Mouse (Mus musculus) right cerebral cortex, adult 18-20 months (tissue): ENCODE measurements around the gene Zdhhc18.

Source experiments
- DNase-seq: peaks from one replicate; pipeline ENCODE4 v3.0.0; 2022; ENCODE audit warnings: mixed read lengths

Zdhhc18 gene

DNA sequence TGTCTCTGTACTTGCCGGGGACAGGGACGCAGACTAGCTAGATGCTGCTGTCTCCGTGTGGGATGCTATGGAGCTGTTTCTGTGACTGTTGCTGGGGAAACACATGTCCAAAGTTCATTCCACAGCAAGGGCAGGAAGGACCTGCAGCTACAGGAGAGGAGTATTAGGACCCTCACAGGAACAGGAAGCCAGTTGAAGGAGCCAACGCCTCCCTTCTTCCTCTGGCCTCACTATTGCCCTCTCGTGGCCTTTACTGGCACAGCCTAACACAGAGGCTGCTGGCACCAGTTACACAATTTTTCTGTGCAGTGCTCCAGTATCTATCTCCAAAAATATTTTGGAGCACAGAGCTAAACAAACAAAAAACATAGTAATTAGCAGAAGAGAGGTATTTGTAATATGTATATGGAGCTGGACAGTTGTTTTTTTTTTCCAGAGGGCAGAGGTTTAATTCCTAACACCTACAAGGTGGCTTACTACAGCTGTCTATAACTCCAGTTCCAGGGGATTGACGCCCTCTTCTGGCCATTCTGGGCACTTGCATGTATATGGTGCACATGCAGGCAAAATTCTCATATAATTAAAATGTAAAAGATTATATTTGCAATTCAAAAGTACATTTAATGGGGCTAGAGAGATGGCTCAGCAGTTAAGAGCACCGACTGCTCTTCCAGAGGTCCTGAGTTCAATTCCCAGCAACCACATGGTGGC lies at the start of gene Zdhhc18:
Zdhhc18 (minus strand) TSS at position 166 of the 711 bp plus-strand sequence.
- peak; percentile 68 for DNase-seq

DNA sequence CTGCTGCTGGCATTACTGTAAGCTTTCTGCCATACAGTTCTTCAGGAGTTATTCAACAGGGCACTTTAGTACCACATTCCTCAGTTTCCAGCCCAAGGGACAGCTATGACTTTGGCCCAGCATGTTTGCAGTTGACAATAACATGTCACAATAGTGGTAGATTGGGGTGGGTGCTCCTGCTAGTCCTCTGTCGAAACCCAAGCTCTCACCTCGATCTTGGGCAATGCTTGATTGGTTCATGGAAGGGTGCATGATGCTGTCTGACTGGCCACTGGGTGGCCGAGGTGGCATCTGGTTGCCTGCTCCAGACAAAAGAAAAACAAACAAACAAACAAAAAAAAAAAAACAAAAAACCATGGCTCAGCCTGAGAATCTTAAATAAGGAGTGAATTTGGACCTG lies 45.4 kb upstream of the Zdhhc18 start:
- DNase-seq, result no peak

DNA sequence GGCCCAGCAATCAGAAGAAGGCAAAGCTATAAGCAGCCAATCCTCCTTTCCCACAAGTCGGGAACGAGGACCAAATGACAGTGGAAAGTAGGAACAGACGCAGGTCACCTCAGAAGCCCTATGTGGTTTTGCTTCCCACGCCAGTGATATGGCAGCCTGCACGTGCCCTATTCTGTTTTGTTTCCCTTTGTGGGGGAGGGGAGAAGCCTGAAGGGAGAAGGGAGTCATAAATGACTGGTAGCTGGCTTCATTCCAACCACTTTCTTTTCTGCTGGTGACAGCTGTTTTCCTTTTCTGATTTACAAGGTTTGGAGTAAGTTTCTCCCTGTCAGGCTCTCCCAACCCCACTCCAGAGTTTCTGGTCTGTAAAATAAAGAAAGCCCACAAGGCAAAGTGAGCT lies 40.3 kb upstream of the Zdhhc18 start:
- DNase-seq, result no peak

DNA sequence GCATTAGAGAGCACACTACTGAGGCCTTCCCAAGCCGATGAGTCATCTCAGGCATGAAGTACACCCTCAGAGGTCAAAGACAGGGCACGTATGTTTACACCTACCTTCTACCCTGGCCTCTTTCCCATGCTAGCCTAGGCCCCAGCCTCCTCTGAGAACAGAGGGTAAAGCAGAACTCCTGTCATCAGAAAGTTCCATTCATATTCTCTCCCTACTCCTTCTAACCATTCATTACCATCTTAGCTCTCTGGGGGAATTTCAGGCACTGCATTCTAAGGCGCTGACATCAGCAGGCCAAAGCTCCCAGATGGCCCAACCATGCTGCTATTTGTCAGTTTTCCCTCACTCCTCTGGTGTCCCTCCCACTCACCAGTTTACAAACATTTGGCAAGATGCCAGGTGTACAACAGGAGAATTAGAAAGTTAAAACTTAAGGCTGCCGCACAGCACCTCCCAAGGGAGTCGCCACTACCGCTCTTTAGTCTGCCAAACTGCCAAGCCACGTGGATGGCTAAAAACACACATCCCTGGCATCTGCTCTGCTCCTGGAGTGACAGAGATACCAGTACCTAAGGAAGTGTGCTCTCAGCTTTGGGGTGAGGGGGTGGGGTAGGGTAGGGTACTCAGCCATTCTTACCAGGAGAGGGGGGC lies 38.6 kb upstream of the Zdhhc18 start:
- peak; percentile 49 for DNase-seq

DNA sequence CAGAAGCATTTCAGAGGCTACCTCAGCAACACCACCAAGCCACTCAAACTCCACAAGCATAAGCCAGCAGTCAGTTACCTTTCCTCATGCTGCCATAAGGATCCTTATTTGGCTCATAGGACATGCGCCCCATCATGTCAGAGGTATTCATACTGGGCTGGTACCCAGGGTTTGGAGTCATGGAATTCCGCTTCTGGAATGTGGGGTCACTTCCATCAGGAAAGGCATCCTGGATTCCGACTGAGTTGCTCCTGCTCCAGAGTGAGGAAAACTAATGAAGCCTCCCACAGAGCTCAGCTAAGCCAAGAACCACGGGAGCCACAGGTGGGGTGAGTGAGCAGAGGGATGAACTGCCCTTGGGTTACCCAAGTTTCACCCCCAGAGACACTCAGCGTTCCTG lies 37.2 kb upstream of the Zdhhc18 start:
- DNase-seq, result no peak

DNA sequence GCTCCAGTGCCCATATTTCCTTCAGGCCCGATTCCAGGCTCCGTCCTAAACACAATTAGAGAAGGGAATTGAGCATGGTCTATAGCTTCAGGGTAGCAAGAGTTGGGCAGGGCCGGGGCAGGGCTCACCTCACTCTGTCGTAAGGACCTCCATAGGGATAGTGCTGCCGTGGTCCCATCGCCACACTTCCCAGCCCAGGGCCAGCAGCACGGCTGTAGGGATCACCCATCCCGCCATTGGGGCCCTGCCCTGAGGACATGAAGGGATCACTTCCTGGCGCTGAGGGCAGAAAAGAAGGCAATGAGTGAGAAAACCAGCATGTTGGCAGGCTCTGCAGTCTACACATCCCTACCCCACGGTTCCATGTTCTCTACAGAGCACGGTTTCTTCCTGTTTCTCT lies 36.6 kb upstream of the Zdhhc18 start:
- no peak for DNase-seq

DNA sequence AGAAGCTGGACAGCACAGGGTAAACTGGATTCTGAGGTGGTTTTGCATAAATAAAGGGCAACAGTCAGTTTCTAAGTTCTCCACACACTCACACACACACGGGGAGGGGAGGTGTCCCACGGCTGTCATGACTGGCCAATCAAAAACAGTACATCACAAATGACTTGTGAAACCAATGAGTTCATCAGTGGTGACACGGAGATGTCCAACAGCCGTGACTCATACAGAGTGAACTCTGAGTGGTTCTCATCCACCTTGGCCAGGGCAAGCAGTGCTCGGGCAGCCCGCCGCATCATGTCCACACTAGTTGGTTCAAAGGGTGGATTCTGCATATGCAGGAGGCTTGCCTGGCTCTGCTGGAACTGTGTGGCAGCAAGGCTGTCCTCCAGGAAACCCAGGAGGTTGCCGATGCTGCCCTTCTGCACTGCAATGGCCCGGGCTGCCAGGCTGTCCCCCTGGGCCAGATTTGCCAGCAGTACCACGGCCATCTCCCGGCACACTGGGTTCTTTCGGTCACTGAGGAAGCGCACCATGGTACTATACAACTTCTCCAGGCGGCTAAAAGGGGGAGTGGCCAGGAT lies 30.3 kb upstream of the Zdhhc18 start:
- no peak for DNase-seq

DNA sequence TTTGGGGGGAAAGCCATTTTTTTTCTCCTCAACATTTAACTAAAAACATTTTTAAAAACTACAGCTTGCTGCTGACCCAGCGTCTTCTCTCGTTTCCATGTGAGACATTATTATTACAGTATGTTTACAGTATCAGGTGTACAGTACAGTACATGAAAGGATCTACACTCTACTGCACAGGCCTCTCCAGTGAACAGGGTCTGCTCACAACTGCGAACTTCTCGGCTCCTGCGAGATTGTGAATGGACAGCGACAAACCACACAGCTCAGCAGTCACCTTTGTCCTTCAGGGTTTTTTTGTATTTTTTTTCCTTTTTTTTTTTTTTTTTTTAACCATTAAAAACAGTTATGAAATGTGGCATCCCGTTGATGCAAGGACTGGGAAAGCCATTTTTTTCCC lies 29.7 kb upstream of the Zdhhc18 start:
- DNase-seq, result no peak

DNA sequence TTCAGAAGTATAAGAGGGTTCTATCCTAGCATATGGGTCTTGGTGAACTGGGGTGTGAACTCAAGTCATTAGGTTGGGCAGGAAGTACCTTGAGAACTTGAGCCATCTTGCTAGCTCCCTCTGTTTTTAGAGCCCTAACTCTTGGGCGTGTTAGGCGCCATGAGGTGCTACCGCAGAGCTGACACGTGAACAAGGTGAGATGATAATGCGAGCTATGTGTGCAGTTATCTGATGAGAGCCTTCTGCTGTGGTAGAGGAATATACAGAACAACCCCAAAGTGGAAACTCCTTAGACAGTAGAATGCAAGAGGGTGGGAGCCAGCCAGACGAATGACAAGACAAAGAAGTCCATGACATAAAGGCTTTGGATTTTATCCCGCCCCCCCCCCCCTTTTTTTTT lies 27.3 kb upstream of the Zdhhc18 start:
- DNase-seq, result no peak

DNA sequence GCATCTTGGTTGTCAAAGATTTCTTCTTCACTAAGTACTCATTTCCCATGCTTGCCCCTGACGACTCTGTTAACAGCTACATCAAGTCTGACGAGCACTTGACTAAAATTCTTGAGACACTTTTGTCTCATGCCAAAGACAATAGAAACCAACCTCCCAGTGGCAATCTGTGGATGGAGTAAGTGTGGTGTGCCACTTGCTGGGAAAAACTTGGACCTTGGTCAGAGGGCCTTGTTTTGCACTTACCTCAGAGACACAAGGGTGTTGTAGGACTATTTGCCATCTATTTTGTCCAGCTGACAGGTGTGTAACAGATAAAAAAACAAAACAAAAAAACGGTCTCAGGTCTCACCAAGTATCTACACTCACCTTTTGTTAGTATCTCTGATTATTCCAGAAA lies 26.2 kb upstream of the Zdhhc18 start:
- no peak for DNase-seq

DNA sequence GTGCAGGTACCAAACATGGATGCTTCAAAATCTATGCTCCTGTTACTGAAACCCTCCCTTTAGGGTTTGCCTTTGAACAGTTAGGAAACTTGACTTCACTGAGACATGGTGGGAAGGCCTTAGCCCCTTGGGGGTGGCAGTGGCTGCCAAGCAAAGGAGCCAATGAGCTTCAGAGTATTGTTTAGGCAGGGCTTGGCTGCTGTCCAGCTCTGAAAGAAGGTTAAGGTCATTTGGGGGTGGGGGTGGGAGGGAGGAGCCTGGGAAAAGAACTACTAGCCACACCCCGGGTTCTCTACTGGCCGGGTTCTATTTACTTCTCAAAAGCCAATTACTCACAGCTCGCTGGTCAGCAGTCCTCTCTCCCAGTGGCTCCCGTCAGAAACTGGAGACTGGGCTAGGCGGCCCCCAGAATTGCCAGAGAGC lies 25.7 kb upstream of the Zdhhc18 start:
- DNase-seq, result peak; percentile 41

DNA sequence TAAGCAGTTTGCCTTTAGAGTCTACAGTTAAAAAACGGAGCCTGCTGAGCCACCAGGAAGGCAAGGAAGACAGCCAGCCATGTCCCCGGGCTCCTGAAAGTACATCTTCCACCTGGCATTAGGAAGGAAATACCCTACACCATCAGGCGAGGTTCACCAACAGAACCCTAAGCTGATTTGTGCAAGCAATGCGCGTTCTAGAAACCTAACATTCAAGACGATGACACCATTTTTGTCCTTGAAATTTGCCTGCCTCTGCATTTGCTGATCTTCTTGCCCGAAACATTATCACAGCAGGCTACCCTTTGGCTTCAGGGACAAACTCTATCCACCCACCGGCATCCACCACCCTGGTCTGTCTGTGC lies 24.4 kb upstream of the Zdhhc18 start:
- no peak for DNase-seq

DNA sequence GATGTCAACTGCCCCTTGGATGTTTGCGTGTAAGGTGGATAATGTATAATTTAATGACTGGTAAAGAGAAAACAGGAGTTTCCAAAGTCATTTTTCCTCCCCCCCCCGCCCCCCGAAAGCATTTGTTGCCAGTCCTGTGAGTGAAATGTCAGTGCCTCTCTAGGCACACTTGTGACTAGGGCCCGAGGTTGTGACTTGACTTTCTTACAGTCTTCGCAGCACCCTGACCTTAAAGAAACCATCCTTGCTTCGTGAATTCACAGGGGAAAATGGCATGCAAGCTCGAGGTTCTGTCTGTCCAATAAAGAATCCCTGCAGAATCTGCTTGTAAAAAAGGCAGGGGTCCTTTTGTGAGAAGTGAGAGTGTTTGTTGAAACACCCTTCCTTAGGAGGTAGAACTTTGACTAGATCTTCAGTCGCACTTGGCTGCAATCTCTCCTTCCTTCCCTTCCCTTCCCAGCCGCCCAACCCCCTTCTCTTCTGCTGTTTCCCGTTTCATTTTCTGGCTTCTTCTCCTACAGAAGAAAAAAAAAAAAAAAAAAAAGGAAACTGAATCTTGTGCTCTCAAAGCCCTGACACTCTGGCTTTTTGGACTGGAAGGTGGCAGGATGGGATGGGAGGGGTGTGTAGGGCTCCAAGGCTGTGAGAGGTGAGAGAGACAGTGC lies 23.8 kb upstream of the Zdhhc18 start:
- DNase-seq, result peak; percentile 51

DNA sequence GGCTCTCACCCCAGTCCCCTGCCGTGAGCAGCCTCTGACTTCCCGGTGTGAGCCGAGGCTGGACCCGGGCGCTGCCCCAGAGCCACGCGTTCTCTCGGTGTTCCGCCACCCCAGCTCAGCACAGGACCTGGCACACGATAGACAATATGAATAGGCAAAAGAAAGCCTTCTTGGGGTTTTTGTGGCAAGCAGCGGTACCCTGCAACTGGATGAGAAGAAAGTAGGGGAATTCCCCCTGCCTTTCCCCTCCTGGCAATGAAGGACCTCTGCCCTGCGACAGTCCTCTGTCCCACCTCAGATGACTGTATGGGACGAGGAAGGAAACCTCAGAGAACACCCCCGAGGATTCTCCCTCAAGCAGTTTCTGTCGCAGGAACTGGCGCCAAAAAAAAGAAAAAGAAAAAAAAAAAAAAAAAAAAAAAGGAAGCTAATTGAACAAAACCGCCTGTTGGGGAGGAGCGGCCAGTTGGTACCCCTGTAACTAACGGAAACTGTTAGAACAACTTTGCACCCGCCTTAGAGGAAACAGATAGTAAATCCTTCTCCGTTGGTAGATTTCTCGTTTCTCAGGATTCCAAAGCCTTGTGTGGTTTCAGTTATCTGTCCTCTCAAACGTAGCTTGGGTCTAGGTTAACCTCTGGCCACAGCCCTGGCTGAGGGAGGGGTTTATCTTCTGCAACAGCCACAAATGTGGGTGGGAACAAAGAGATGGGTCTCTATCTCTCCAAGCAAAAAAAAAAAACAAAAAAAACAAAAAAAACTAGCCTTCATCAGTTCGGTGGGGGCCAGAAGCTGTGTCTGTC lies 23.1 kb upstream of the Zdhhc18 start:
- DNase-seq, result no peak

DNA sequence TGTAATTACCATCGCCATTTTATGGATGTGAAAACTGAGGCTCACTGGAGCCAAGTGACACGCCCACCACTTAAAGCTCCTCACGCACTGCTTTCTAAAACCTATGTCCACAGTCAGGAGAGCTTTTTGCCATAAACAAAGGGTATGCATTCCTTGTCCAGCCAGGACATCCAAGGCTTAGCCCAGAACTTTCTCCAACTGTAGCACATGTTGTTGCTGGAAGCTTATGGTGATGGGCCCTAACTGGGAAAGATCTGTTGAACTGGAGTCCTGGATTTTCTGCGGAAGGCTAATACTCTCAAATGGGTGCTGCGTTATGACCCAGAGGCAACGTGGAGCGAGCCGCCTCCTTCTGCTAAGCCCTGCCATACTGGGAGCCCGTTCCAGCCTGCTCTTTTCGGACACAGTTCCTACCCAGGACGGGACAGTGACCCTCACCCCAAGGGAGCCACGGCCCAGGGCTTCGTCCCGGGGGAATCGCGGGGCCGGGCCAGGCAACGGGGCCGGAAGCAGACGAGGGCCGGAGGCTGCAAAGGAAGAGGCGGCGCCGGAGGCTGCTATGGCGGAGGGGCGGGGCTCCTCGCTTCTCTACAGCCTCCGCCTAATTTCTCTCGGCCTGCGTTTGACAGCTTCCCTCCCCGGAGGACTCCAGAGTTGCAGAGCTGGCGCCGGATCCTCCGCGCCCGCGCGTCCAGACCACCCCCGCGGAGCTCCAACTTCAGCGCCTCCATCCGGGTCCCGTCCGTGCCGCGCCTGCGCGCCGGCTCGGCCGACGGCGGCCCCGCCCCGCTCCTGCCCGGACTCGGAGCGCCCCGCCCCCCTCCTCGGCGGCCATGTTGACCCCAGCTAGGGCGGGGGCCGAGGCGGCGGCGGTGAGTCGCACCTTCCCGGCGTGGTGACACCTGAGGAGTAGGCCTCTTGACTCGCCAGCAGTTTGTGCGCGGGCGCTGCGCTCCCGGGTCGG lies 22.2 kb upstream of the Zdhhc18 start, which contains the start of gene Pigv:
Pigv (minus strand) TSS at position 767 of the 964 bp plus-strand sequence.
- DNase-seq, result peak; percentile 95

DNA sequence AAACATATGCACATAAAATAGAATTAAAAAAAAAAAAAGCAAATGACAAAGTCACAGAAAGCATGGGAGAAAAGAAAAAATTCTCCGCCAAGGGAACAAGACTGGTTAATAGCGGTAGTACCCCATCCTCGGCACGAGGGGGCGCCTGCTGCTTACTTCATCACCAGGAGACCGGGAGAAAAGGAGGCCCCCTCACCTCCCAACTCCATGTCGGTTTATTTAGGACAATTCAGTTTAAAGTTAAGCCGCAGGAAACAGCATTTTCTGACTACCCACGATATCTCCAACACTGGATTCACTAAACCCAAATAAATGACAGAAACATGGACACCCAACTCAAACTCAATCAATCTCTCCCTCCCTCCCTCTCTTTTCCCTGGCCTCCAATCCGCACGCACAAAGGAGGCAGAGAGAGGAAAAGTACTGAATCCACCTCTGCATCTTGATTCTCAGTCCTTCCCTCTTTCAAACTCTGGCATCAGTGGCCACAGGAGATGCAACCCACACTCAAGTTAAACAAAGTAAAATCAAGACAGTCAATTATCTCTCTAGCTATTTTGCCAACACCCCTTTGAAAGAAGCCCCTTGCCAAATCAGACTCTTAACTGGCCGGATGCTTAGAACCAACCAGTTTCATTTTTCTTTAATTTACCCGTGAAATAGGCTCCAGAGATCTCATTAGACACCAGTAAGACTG lies 21.4 kb upstream of the Zdhhc18 start:
- DNase-seq, result peak; percentile 86

DNA sequence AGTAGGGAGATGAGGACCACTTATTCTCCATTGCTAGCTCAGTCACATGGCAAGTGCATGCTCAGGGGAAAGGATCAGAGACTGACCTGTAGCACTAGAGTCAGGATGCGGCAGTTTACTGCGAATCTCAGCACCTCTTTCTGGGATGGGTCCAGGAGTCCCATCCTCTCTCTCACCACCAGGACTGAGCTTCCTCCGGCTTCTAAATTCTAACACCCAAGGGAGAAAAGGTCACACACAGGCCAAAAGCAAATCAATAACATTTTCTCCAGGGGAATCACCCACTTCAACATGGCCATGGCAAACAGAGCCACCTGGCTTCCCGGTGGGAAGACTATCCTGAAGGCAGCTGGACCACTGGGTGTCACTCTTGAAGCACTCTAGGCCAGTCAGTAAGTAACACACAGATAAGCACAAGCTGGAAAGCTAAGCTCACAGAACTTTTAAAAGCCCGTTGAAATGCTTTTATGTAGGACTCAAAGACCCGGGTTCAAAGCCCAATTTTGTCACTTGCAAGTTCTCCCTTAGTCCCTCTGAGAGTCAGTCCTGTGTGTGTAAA lies 19.8 kb upstream of the Zdhhc18 start:
- no peak for DNase-seq

DNA sequence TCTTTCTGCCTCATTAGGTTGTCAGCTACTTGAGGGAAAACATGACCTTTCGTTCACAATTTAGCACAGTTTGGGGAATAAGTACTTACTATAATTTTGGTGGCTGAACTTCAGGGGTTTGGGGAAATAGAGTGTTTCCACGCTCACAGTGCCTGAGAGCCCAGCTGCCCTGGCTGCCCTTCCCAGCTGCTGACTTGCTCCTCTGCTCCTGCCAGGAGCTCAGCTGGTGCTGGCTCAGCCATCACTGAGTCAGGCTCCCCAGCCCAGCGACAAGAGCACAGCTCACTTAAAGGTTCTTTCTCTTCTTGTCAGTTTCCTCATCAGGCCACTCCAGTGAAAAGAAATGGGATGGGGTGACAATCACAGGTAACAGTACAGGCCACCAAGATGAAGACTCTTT lies 18.6 kb upstream of the Zdhhc18 start:
- DNase-seq, result no peak

DNA sequence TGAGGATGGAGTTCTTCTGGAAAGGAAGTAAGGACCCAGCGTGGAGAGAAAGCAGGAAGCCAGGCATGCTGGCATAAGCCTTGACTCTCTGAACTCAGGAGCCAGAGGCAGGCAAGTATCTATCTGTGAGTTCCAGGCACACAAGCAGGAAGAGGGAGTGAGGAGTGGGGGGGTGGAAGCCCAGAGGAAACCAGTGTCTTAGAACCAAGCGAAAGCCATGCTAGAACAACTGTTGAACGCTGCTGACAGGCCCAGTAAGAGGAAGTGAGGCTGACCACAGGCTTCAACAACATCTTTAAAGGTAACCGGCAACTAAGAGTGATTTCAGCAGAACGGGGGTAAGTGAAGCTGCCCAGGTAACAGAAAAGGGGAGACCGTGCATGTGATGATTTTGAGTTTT lies 16.2 kb upstream of the Zdhhc18 start:
- DNase-seq, result no peak

DNA sequence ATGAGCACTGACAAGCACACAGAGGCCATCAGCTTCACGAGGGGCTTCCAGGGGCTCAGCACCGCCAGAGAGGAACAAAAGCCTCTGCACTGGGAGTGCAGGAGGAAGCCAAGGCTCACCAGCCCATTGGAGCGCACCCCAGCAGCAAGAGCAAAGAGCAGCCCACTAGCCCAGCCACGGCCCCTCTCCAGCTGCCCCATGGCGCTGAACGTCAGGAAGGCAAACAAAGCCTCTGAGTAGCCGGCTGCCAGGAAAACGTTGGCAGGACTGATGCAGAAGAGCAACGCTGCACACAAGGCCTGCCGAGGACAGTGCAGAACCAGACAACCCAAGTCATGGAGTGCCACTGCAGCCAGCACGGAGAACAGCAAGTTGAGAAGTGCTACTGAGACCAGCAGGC lies 15.2 kb upstream of the Zdhhc18 start:
- DNase-seq, result no peak

DNA sequence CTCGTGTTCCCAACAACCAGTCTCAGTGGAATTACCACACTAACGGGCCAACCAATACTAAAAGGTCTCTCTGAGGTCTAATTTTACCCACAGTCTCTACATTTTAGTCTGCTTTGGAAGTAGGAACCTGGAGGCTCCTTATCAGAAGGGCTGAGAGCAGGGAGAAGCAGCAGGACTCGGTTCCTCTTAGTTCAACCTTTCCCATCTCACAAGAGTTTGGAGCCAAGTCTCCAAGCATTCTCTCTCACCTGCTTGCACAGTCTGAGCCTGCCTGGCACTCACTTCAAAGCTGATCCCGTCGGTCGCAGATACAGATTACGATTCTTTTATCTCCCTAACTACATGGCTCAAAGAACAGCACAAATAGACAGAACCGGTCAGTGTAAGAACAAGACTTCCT lies 13.0 kb upstream of the Zdhhc18 start:
- DNase-seq, result no peak
